Mouse (Mus musculus) embryonic facial prominence, embryonic 15.5 days (tissue): ENCODE measurements at regions not wholly inside any gene's neighbourhood (a gene's known extent, or its start where the extent isn't known, plus 50 kb on each side); places are given as distances from the start of the nearest gene placed in this dataset.

Source experiments
- ATAC-seq: fragments of 200-750 bp; cut with Nextera tagmentation; 2 replicates; pipeline ENCODE4 v1.8.0; 2017; ENCODE audit warnings: low read depth, moderate TSS enrichment; ENCODE audit not compliant: insufficient number of reproducible peaks, low FRiP score, low TSS enrichment
- H3K27ac ChIP-seq: fragments of 300-500 bp; sonication (generic); replicated peaks from 2 replicates; pipeline ENCODE4 v1.5.1; 2015; ENCODE audit warnings: mild to moderate bottlenecking, inconsistent platforms
- H3K27me3 ChIP-seq: fragments of 300-500 bp; sonication (generic); 2 replicates; pipeline ENCODE4 v1.6.1; 2015; ENCODE audit warnings: inconsistent platforms
- H3K36me3 ChIP-seq: fragments of 300-500 bp; sonication (generic); 2 replicates; pipeline ENCODE4 v1.6.1; 2015; ENCODE audit warnings: mild to moderate bottlenecking, inconsistent platforms
- H3K4me1 ChIP-seq: fragments of 300-500 bp; sonication (generic); 2 replicates; pipeline ENCODE4 v1.6.1; 2015; ENCODE audit warnings: inconsistent platforms
- H3K4me2 ChIP-seq: fragments of 300-500 bp; sonication (generic); replicated peaks from 2 replicates; pipeline ENCODE4 v1.6.1; 2015; ENCODE audit warnings: mild to moderate bottlenecking, inconsistent platforms
- H3K4me3 ChIP-seq: fragments of 300-500 bp; sonication (generic); replicated peaks from 2 replicates; pipeline ENCODE4 v1.5.1; 2015; ENCODE audit warnings: mild to moderate bottlenecking, inconsistent platforms
- H3K9ac ChIP-seq: fragments of 300-500 bp; sonication (generic); 2 replicates; pipeline ENCODE4 v1.6.1; 2015; ENCODE audit warnings: inconsistent platforms
- H3K9me3 ChIP-seq: fragments of 300-500 bp; sonication (generic); replicated peaks from 2 replicates; pipeline ENCODE4 v1.6.1; 2016; ENCODE audit warnings: inconsistent platforms
- WGBS: fragments of 180-500 bp; shearing (Covaris S2); methylation state at CpG from one replicate; pipeline ENCODE4 v1.1.7; 2015; 5-methylcytosine and 5-hydroxymethylcytosine counted together

DNA sequence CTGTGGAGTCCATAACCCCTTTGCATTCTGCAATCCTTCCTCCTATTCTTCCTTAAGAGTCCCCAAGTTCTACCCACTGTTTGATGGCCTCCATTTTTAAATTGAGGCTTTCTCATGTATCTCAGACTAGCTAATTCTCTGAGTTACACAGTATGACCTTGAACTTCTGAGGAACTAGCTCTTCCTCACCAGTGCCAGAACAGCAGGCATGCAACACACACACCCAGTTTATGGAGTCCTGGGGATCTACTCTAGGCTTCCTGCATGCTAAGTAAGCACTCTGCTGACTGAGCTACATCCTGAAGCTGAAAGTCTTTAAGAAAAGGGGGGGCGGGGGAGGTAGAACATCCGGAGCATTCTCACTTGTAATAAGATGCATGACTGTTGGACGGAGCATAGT is 159.2 kb upstream of the Klf6 start:
- WGBS, result 88% methylated on average over 3 of the region's 3 CpGs
- H3K27me3 ChIP-seq, result no peaks in the 10 kb centered on the region

DNA sequence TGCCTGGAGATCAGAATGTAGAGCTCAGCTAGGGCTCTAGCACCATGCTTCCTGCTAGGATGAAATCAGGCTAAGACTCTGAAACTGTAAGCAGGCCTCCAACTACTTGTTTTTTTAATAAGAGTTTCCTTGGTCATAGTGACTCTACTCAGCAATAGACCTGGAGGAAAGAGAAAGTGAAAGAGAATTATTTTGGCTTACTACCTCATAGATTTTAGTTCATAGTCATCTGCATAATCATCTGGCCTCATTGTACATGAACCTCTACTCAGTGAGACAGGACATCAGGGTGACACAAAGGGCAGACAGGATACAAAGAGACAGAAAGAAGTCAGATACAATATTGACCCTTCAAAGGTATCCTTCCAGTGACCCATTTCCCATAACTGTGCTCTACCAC is 156.3 kb upstream of the Klf6 start:
- H3K27ac ChIP-seq, result no peak overlapping the region
- H3K9me3 ChIP-seq, result no peaks in the 10 kb centered on the region
- no peak overlapping the region for H3K4me3 ChIP-seq
- H3K4me1 ChIP-seq, result no peaks in the 10 kb centered on the region
- H3K9ac ChIP-seq, result no peak overlapping the region
- no peaks in the 10 kb centered on the region for H3K36me3 ChIP-seq
- H3K4me2 ChIP-seq, result no peak overlapping the region
- H3K27me3 ChIP-seq, result no peaks in the 10 kb centered on the region
- ATAC-seq, result no peak

More for the DNA sequence above, 159.2 kb upstream of the Klf6 start:
- Histone ChIP-seq H3K36me3 (no peaks in the 10 kb centered on the region), H3K9me3 (no peaks in the 10 kb centered on the region), H3K4me2 (no peak overlapping the region), H3K27ac (no peak overlapping the region), H3K9ac (no peak overlapping the region), H3K4me3 (no peak overlapping the region), H3K4me1 (no peaks in the 10 kb centered on the region)
- no peak for ATAC-seq

DNA sequence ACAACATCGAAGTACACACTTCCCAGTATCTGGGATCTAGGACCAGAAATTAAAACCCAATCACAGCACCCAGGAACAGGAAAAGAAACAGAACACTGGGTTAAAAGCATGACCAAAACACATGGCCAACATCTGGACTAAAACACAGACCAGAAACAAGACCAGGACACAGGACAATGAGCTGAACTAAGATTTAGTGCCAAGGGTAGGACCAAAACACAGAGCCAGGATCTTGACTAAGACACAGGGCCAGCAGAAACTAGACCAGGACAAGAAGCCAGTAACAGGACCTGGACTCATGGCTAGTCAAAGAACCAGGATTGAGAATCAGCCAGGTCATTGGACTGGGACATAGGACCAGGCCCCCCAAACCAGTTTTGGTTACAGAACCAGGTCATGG is 149.6 kb upstream of the Klf6 start:
- WGBS, result 76% methylated on average over 1 of the region's 1 CpGs
- ATAC-seq, result no peak
- Histone ChIP-seq H3K4me3 (no peak overlapping the region), H3K9me3 (no peaks in the 10 kb centered on the region), H3K36me3 (no peaks in the 10 kb centered on the region), H3K4me1 (0 out of 2 replicates have a peak, but pooled peaks cover 9% of the 10 kb centered on the region), H3K4me2 (no peak overlapping the region), H3K27me3 (no peaks in the 10 kb centered on the region), H3K27ac (no peak overlapping the region), H3K9ac (no peak overlapping the region)

DNA sequence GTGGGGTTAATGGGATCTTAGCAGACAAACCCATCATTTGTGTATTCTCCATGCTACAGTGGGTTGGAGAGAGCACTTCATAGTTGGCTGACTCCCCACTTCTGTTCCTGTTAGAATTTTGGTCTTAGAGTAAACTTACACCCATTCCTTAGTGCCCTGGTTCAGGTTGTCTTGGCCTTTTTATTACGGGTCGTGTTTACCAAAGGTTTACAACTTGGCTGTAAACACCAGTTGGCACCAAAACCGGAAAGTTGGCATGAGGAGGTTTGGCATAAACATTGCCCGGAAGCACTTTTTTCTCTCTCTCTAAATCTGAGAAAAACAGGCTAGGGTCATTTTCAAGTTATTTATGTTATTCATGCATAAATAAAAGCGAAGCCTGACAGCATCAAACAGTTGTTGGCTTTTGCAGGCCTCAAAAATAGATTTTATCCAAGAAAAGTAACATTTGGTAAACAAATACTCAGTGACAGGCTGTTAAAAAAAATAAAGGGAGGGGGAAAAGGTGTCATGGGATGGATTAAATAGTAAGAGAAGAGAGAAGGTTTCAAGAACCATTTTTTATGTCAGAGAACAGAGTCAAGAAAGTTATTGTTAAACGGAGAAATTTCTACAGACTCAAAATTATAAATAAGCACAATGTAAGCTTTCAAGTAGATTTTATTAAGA is 148.0 kb upstream of the Klf6 start:
- 63% methylated on average over 6 of the region's 6 CpGs for WGBS
- Histone ChIP-seq H3K9me3 (no peaks in the 10 kb centered on the region), H3K4me2 (no peak overlapping the region), H3K27me3 (no peaks in the 10 kb centered on the region), H3K27ac (no peak overlapping the region), H3K4me1 (0 out of 2 replicates have a peak, but pooled peaks cover 9% of the 10 kb centered on the region), H3K9ac (no peak overlapping the region), H3K36me3 (no peaks in the 10 kb centered on the region), H3K4me3 (no peak overlapping the region)
- no peak for ATAC-seq

DNA sequence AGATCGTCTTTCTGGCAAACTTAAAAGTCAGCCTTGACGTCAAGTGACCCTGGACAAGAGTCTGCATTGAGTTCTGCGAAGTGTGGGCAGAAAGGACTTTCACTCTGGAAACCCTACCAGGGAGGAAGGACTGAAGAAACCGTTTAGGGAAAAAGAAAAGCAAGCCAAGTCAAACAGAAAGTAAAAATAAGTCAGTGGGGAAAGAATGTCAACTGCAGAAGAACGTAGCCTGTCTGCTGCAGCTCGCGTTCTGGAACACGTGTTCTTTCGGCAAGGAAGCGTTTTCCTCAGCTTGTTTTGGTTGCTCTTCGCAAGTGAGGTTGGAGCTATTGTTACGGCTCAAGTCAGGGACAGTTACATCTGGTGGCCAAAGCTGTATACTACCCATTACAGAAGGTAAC is 147.1 kb upstream of the Klf6 start:
- Histone ChIP-seq H3K27me3 (no peaks in the 10 kb centered on the region), H3K4me3 (peak overlapping the region; percentile 29), H3K4me2 (peak overlapping the region; percentile 34), H3K9ac (no peak overlapping the region), H3K9me3 (no peaks in the 10 kb centered on the region), H3K4me1 (0 out of 2 replicates have a peak, but pooled peaks cover 9% of the 10 kb centered on the region), H3K27ac (peak overlapping the region; percentile 55), H3K36me3 (no peaks in the 10 kb centered on the region)
- ATAC-seq, result no peak
- 49% methylated on average over 12 of the region's 12 CpGs for WGBS

DNA sequence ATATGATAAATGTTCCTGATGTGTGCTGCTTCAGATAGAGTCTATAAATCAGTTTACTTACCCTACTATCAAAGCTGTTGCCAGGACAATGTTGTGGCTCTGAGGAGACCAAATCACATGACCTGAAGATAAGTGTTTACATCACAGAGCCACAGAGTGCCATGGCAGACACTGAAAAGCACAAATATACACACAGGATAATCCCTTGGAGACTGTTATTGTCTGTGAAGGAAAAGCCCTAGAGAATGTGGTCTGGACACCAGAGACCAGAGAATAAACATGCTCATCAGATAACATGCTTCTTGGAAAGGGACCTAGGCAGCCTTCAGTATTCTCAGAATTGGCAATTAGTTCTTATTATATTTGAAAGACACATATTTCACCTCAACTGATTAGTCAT is 146.5 kb upstream of the Klf6 start:
- Histone ChIP-seq H3K9me3 (no peaks in the 10 kb centered on the region), H3K4me2 (peak overlapping the region; percentile 34; the same call in 1 of the 2 replicates), H3K9ac (no peak overlapping the region), H3K27me3 (no peaks in the 10 kb centered on the region), H3K36me3 (no peaks in the 10 kb centered on the region), H3K4me3 (no peak overlapping the region), H3K4me1 (0 out of 2 replicates have a peak, but pooled peaks cover 9% of the 10 kb centered on the region), H3K27ac (no peak overlapping the region; the same call in 1 of the 2 replicates)
- ATAC-seq, result peak; percentile 54; the same call in 1 of the 2 replicates

DNA sequence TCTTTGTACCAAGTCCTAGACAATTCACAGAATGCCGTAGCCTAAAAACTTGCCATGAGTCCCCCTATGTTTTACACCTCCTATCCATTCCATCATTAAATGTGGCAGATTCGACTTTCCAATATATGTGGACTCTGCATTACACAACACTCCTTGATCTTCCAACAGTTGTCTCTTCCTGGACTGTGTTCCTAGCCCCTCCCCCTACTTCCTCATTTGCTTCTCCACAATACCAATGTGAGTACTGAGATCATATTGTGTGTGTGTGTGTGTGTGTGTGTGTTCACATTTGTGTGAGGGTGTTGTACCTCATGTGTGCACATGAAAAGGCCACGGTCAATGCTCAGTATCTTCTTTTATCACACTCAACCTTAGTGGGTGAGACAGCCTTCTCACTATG is 144.5 kb upstream of the Klf6 start:
- H3K36me3 ChIP-seq, result no peaks in the 10 kb centered on the region
- no peak for ATAC-seq
- WGBS, result 82% methylated on average over 3 of the region's 3 CpGs

DNA sequence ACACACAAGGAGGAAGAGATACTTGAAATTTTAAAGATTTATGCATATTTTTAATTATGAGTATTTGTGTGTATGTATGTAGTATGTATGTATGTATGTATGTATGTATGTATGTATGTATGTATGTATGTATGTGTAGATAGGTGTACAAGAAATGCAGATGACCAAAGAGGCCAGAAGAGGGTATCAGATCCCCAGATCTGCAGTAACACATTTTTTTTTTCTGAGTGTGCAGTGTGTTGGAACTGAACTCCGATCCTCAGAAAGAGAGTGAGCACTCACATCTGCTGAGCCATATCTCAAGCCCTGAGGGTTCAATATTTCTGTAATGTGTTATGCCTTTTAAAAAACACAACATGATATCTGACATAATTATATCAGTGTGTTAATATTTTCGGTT is 138.0 kb upstream of the Klf6 start:
- Histone ChIP-seq H3K27ac (no peak overlapping the region), H3K36me3 (no peaks in the 10 kb centered on the region)
- WGBS, result 84% methylated on average over 2 of the region's 2 CpGs

More for the DNA sequence above, 144.5 kb upstream of the Klf6 start:
- Histone ChIP-seq H3K9ac (no peak overlapping the region), H3K9me3 (no peaks in the 10 kb centered on the region), H3K27me3 (no peaks in the 10 kb centered on the region), H3K4me2 (no peak overlapping the region), H3K27ac (no peak overlapping the region), H3K4me1 (0 out of 2 replicates have a peak, but pooled peaks cover 9% of the 10 kb centered on the region), H3K4me3 (no peak overlapping the region)

DNA sequence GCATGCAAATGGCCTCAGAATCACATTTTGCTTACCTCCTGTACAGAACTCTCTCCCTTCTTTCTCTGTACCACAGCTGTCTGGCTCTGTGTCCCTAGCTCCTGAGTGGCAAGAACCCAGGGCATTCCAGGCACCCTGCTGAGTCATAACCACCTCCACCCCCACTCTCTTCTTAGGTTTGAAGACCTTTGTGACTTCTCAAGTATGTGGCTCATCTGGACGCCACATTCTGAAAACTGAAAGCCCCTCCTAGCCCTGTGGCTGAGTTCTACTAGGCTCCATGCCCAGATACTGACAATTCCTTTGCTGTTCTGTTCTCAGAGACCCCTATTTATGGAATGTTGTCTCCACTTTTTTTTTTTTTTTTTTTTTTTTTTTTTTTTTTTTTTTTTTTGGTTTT is 136.9 kb upstream of the Klf6 start:
- no peaks in the 10 kb centered on the region for H3K9me3 ChIP-seq
- H3K27me3 ChIP-seq, result no peaks in the 10 kb centered on the region
- no peak overlapping the region for H3K9ac ChIP-seq
- H3K4me3 ChIP-seq, result no peak overlapping the region
- no peak overlapping the region for H3K27ac ChIP-seq
- 44% methylated on average over 1 of the region's 1 CpGs for WGBS
- no peaks in the 10 kb centered on the region for H3K36me3 ChIP-seq
- ATAC-seq, result no peak; the same call in 1 of the 2 replicates
- no peak overlapping the region for H3K4me2 ChIP-seq
- H3K4me1 ChIP-seq, result no peaks in the 10 kb centered on the region

More for the DNA sequence above, 138.0 kb upstream of the Klf6 start:
- H3K9me3 ChIP-seq, result no peaks in the 10 kb centered on the region
- H3K27me3 ChIP-seq, result no peaks in the 10 kb centered on the region
- no peak for ATAC-seq
- H3K4me3 ChIP-seq, result no peak overlapping the region
- H3K4me2 ChIP-seq, result no peak overlapping the region
- H3K4me1 ChIP-seq, result no peaks in the 10 kb centered on the region
- H3K9ac ChIP-seq, result no peak overlapping the region

DNA sequence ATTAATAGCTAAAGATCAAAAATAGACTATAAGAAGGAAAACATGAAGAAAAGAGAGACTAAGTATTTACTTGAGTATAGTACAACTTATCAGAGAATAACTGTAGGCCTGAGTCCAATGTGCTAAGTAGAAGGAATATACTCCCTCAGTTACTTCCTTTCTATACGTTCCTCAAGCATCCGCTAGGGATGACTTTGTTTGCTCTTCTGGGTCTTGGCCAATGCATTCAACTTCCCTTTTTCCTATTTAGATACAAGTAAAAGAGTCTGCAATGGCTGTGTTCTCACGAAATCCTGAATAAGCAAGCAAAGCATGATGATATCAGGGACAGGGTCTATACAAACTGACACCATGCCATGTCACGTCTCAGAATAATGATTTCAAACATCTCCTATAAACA is 135.3 kb upstream of the Klf6 start:
- no peak overlapping the region for H3K9ac ChIP-seq
- no peak for ATAC-seq
- no peaks in the 10 kb centered on the region for H3K9me3 ChIP-seq
- no peak overlapping the region for H3K27ac ChIP-seq
- H3K4me1 ChIP-seq, result no peaks in the 10 kb centered on the region
- 82% methylated on average over 4 of the region's 4 CpGs for WGBS
- no peaks in the 10 kb centered on the region for H3K27me3 ChIP-seq
- no peak overlapping the region for H3K4me2 ChIP-seq
- H3K4me3 ChIP-seq, result no peak overlapping the region
- no peaks in the 10 kb centered on the region for H3K36me3 ChIP-seq

DNA sequence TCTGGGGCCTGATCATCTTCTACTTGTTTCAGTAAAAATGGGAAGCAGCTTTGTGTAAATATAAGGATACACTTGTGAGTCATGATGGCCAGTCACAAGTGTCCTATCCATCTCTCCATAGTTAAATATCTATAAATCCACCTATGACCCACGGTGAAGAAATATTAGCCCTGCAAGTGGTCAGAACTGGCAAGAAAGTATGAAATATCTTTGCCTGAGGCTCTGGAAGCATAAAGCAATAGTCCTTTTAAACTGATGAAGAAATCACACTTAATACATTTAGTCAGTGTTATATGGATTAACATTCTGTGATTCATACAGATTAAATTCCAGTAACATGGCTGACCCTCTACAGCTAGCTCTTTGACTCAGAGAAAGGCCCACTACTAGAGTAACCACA is 134.8 kb upstream of the Klf6 start:
- Histone ChIP-seq H3K27ac (no peak overlapping the region), H3K27me3 (no peaks in the 10 kb centered on the region), H3K9ac (no peak overlapping the region), H3K4me3 (no peak overlapping the region), H3K4me2 (no peak overlapping the region), H3K36me3 (no peaks in the 10 kb centered on the region), H3K4me1 (no peaks in the 10 kb centered on the region), H3K9me3 (no peaks in the 10 kb centered on the region)
- WGBS, result 89% methylated on average over 1 of the region's 1 CpGs
- no peak for ATAC-seq

DNA sequence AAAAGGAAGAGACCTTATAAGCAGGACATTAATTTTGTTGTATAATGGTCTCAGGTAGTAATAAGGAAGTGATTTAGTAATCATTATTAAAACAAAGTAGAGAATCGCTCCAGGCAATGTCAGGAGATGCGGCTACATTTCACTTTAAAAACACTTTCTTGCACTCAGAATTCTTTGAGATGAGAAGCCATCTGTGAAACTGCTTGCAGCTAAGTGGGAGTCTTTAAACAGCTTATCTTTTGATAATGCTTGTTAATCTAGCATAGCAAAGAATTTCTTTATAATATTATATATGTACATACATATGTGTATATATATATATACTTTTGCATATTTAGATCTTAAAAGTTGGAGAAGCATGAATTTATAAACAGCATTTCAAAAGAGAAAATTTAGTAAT is 133.1 kb upstream of the Klf6 start:
- no peaks in the 10 kb centered on the region for H3K36me3 ChIP-seq
- no peaks in the 10 kb centered on the region for H3K27me3 ChIP-seq
- no peak overlapping the region for H3K27ac ChIP-seq
- no peaks in the 10 kb centered on the region for H3K9me3 ChIP-seq
- WGBS, result 89% methylated on average over 2 of the region's 2 CpGs
- H3K4me1 ChIP-seq, result no peaks in the 10 kb centered on the region
- no peak overlapping the region for H3K4me2 ChIP-seq
- no peak overlapping the region for H3K4me3 ChIP-seq
- H3K9ac ChIP-seq, result no peak overlapping the region
- ATAC-seq, result no peak
